Mouse (Mus musculus) heart, embryonic 12.5 days (tissue): Measurements from ENCODE around the gene Csrp3. TPM values are rescaled to one million over a fixed set of nuclear protein-coding genes. Genes with fewer than 3 reads are reported as not detected.

Experiments used
- ATAC-seq: fragments of 200-750 bp; cut with Nextera tagmentation; 2 replicates; pipeline ENCODE4 v1.8.0; 2017; ENCODE audit warnings: moderate TSS enrichment, moderate library complexity; ENCODE audit not compliant: insufficient number of reproducible peaks, low FRiP score
- H3K27ac ChIP-seq: fragments of 300-500 bp; sonication (generic); 2 replicates; pipeline ENCODE4 v1.5.1; 2016; ENCODE audit warnings: mild to moderate bottlenecking, moderate library complexity; ENCODE audit not compliant: poor library complexity, severe bottlenecking
- H3K27me3 ChIP-seq: fragments of 300-500 bp; sonication (generic); replicated peaks from 2 replicates; pipeline ENCODE4 v1.6.1; 2016; ENCODE audit warnings: mild to moderate bottlenecking, moderate library complexity
- H3K36me3 ChIP-seq: fragments of 300-500 bp; sonication (generic); 2 replicates; pipeline ENCODE4 v1.6.1; 2016; ENCODE audit warnings: mild to moderate bottlenecking, moderate library complexity
- H3K4me1 ChIP-seq: fragments of 300-500 bp; sonication (generic); replicated peaks from 2 replicates; pipeline ENCODE4 v1.6.1; 2016; ENCODE audit warnings: mild to moderate bottlenecking
- H3K4me2 ChIP-seq: fragments of 300-500 bp; sonication (generic); 2 replicates; pipeline ENCODE4 v1.6.1; 2016; ENCODE audit warnings: mild to moderate bottlenecking, moderate library complexity
- H3K4me3 ChIP-seq: fragments of 300-500 bp; sonication (generic); 2 replicates; pipeline ENCODE4 v1.5.1; 2016; ENCODE audit warnings: mild to moderate bottlenecking
- H3K9ac ChIP-seq: fragments of 300-500 bp; sonication (generic); 2 replicates; pipeline ENCODE4 v1.6.1; 2016; ENCODE audit warnings: mild to moderate bottlenecking, moderate library complexity
- H3K9me3 ChIP-seq: fragments of 300-500 bp; sonication (generic); replicated peaks from 2 replicates; pipeline ENCODE4 v1.6.1; 2016; ENCODE audit warnings: mild to moderate bottlenecking, moderate library complexity
- WGBS: fragments of 180-500 bp; shearing (Covaris S2); methylation state at CpG from one replicate; pipeline ENCODE4 v1.1.7; 2016; 5-methylcytosine and 5-hydroxymethylcytosine counted together
- polyA plus RNA-seq: library from polyadenylated mRNA; unstranded; fragments of >200 nt; fragmentation: Nextera tagmentation; extraction: Ambion mirVana; gene quantifications from 2 replicates; pipeline ENCODE4 v1.2.1, GENCODE M21; 2016

Gene Csrp3
- 1,088 and 1,135 TPM in 2 replicates for polyA plus RNA-seq

- Histone ChIP-seq H3K36me3 (peaks cover 4% of the 10 kb centered on the region; the same call in 1 of the 2 replicates), H3K4me3 (peak within 1 kb of the TSS; percentile 56), H3K27me3 (no peaks in the 10 kb centered on the region), H3K4me2 (peak within 1 kb of the TSS; percentile 77), H3K9ac (peak within 1 kb of the TSS; percentile 80), H3K9me3 (no peaks in the 10 kb centered on the region), H3K4me1 (peaks cover 47% of the 10 kb centered on the region), H3K27ac (peak within 1 kb of the TSS; percentile 91)
- peak; percentile 79 for ATAC-seq
- 21% methylated on average over 11 of the region's 11 CpGs for WGBS
Measured at GRCm38 (mm10) chr7:48847820-48848650, at the start of gene Csrp3. Csrp3 (minus strand) TSS chr7:48848033.

GRCm38 (mm10) chr7:48896051-48896450, 48.2 kb upstream of the Csrp3 start:
- Histone ChIP-seq H3K27me3 (no peaks in the 10 kb centered on the region), H3K4me3 (no peak overlapping the region), H3K4me1 (peaks cover 73% of the 10 kb centered on the region), H3K4me2 (peak overlapping the region; percentile 3; the same call in 1 of the 2 replicates), H3K36me3 (no peaks in the 10 kb centered on the region), H3K27ac (peak overlapping the region; percentile 79), H3K9ac (no peak overlapping the region), H3K9me3 (no peaks in the 10 kb centered on the region)
- 24% methylated on average over 4 of the region's 4 CpGs for WGBS
- 0 out of 2 replicates have a peak, but pooled peaks have one; percentile 53 for ATAC-seq

- Histone ChIP-seq H3K4me2 (peak overlapping the region; percentile 3; the same call in 1 of the 2 replicates), H3K4me3 (no peak overlapping the region), H3K4me1 (peaks cover 68% of the 10 kb centered on the region), H3K27ac (peak overlapping the region; percentile 79), H3K9ac (0 out of 2 replicates have a peak overlapping the region, but pooled peaks have one; percentile 23), H3K36me3 (no peaks in the 10 kb centered on the region), H3K9me3 (no peaks in the 10 kb centered on the region), H3K27me3 (no peaks in the 10 kb centered on the region)
- no peak for ATAC-seq
- WGBS, result 47% methylated on average over 4 of the region's 4 CpGs
Measured at GRCm38 (mm10) chr7:48895475-48895874, 47.6 kb upstream of the Csrp3 start.

GRCm38 (mm10) chr7:48894763-48895162, 46.9 kb upstream of the Csrp3 start:
- ATAC-seq, result no peak
- Histone ChIP-seq H3K4me2 (no peak overlapping the region), H3K4me1 (peaks cover 61% of the 10 kb centered on the region), H3K27me3 (no peaks in the 10 kb centered on the region), H3K9me3 (no peaks in the 10 kb centered on the region), H3K27ac (peak overlapping the region; percentile 79), H3K9ac (0 out of 2 replicates have a peak overlapping the region, but pooled peaks have one; percentile 2), H3K4me3 (no peak overlapping the region), H3K36me3 (no peaks in the 10 kb centered on the region)
- whole genome bisulfite sequencing, result 67% methylated on average over 6 of the region's 6 CpGs

- H3K4me1 ChIP-seq, result peaks cover 55% of the 10 kb centered on the region
- H3K27ac ChIP-seq, result no peak overlapping the region
Measured at GRCm38 (mm10) chr7:48894152-48894551, 46.3 kb upstream of the Csrp3 start.

GRCm38 (mm10) chr7:48893093-48893492, 45.3 kb upstream of the Csrp3 start:
- Histone ChIP-seq H3K9ac (no peak overlapping the region), H3K4me2 (no peak overlapping the region), H3K4me3 (no peak overlapping the region), H3K27me3 (no peaks in the 10 kb centered on the region), H3K4me1 (peaks cover 53% of the 10 kb centered on the region), H3K36me3 (no peaks in the 10 kb centered on the region), H3K27ac (no peak overlapping the region), H3K9me3 (no peaks in the 10 kb centered on the region)
- 87% methylated on average over 7 of the region's 7 CpGs for WGBS
- ATAC-seq, result no peak

More at GRCm38 (mm10) chr7:48894152-48894551, 46.3 kb upstream of the Csrp3 start:
- no peak overlapping the region for H3K4me2 ChIP-seq
- no peaks in the 10 kb centered on the region for H3K9me3 ChIP-seq
- no peaks in the 10 kb centered on the region for H3K36me3 ChIP-seq
- whole genome bisulfite sequencing, result 2% methylated on average over 6 of the region's 6 CpGs
- ATAC-seq, result no peak
- no peak overlapping the region for H3K4me3 ChIP-seq
- no peaks in the 10 kb centered on the region for H3K27me3 ChIP-seq
- H3K9ac ChIP-seq, result no peak overlapping the region

GRCm38 (mm10) chr7:48891029-48891428, 43.2 kb upstream of the Csrp3 start:
- WGBS, result 77% methylated on average over 5 of the region's 5 CpGs
- peaks cover 41% of the 10 kb centered on the region for H3K4me1 ChIP-seq
- H3K9me3 ChIP-seq, result no peaks in the 10 kb centered on the region
- no peak for ATAC-seq
- no peaks in the 10 kb centered on the region for H3K27me3 ChIP-seq
- no peak overlapping the region for H3K4me3 ChIP-seq
- no peaks in the 10 kb centered on the region for H3K36me3 ChIP-seq
- no peak overlapping the region for H3K9ac ChIP-seq
- H3K4me2 ChIP-seq, result no peak overlapping the region
- H3K27ac ChIP-seq, result no peak overlapping the region

GRCm38 (mm10) chr7:48888751-48889150, 40.9 kb upstream of the Csrp3 start:
- no peak overlapping the region for H3K27ac ChIP-seq
- no peaks in the 10 kb centered on the region for H3K9me3 ChIP-seq
- no peaks in the 10 kb centered on the region for H3K36me3 ChIP-seq
- no peak overlapping the region for H3K4me2 ChIP-seq
- H3K4me3 ChIP-seq, result no peak overlapping the region
- no peaks in the 10 kb centered on the region for H3K27me3 ChIP-seq
- peaks cover 28% of the 10 kb centered on the region for H3K4me1 ChIP-seq
- no peak; the same call in 1 of the 2 replicates for ATAC-seq
- no peak overlapping the region for H3K9ac ChIP-seq
- 47% methylated on average over 2 of the region's 2 CpGs for whole genome bisulfite sequencing

GRCm38 (mm10) chr7:48887973-48888372, 40.1 kb upstream of the Csrp3 start:
- H3K27ac ChIP-seq, result no peak overlapping the region
- 25% methylated on average over 8 of the region's 8 CpGs for WGBS
- no peak for ATAC-seq
- H3K27me3 ChIP-seq, result no peaks in the 10 kb centered on the region
- no peak overlapping the region for H3K4me2 ChIP-seq
- H3K4me1 ChIP-seq, result peaks cover 28% of the 10 kb centered on the region
- H3K9ac ChIP-seq, result no peak overlapping the region; the same call in 1 of the 2 replicates
- H3K9me3 ChIP-seq, result no peaks in the 10 kb centered on the region
- H3K4me3 ChIP-seq, result no peak overlapping the region
- no peaks in the 10 kb centered on the region for H3K36me3 ChIP-seq

GRCm38 (mm10) chr7:48884266-48884611, 36.4 kb upstream of the Csrp3 start:
- Histone ChIP-seq H3K4me2 (no peak overlapping the region), H3K4me1 (peaks cover 28% of the 10 kb centered on the region), H3K27me3 (no peaks in the 10 kb centered on the region), H3K9ac (no peak overlapping the region), H3K9me3 (no peaks in the 10 kb centered on the region), H3K4me3 (no peak overlapping the region), H3K36me3 (no peaks in the 10 kb centered on the region), H3K27ac (no peak overlapping the region)
- ATAC-seq, result no peak
- 48% methylated on average over 5 of the region's 5 CpGs for WGBS

GRCm38 (mm10) chr7:48883525-48884265, 35.9 kb upstream of the Csrp3 start:
- peaks cover 29% of the 10 kb centered on the region for H3K4me1 ChIP-seq
- H3K4me2 ChIP-seq, result no peak overlapping the region
- no peak overlapping the region for H3K4me3 ChIP-seq
- no peaks in the 10 kb centered on the region for H3K27me3 ChIP-seq
- H3K9me3 ChIP-seq, result no peaks in the 10 kb centered on the region
- no peak overlapping the region for H3K27ac ChIP-seq
- no peak overlapping the region for H3K9ac ChIP-seq
- WGBS, result 79% methylated on average over 4 of the region's 4 CpGs
- no peak for ATAC-seq
- H3K36me3 ChIP-seq, result no peaks in the 10 kb centered on the region
